33 mouse cellular contexts compared by ENCODE assay signal in the genomic region with DNA sequence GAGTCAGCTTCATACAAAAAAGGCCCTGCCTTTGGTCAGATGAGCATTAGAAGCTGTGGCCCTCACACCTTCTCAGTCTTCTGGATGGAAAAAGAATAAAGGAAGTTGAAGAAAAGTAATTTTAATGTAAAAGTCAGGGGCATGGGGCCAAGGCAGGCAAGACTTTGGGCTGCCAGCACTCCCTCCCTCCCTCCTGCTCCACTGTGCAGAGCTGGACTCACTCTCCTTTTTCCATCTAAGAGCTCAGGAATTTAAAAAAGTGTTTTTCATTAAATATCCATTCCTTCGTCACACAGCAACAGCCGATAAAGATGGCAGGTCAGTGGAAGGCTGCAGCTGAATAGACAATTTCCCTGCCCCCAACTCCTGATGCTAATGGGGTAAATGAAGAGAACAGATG.
A peak's percentile ranks its signal among the peaks of the same experiment; 100 is the strongest.
DNase-seq lines count a peak whose midpoint lies in the region; ATAC-seq and TF ChIP-seq lines count a peak whose summit lies in the region.
"Had no signal": no experiment of that assay in that cellular context is flagged by ENCODE, and none has a peak within 500 bp of the region (broad histone marks: within the 10 kb centered on the region; RNA-seq: fewer than 3 reads in every experiment).

No protein-coding gene starts in this region.

- DNase-seq in heart, adult 11 months: peak; percentile 44
- DNase-seq in lung, postnatal 0 days (ENCODE audit: low spot score): peak; percentile 18
- DNase-seq in lung, postnatal 10 days: no peak
- DNase-seq in layer of hippocampus, adult 9-10 months (ENCODE audit: low spot score): no peak
- DNase-seq in hindbrain, embryonic 11.5 days (ENCODE audit: low spot score): no peak
- DNase-seq: adrenal gland, postnatal 10 days; cerebellum, adult 11 months; cerebellum, adult 9-10 months; cerebellum, postnatal 36 days; embryo, embryonic 11 days; gastrocnemius, postnatal 36 days; heart, adult 2 months; kidney, adult 9 months; kidney, postnatal 10 days; layer of hippocampus, adult 9-11 months; right cerebral cortex, postnatal 4 days; thymus, adult 2 months; thymus, postnatal 4 days had no signal

- no peak overlapping the region for H3K4me2 ChIP-seq in heart, embryonic 12.5 days
- H3K4me2 ChIP-seq in lung, postnatal 0 days (replicated peaks; ENCODE audit: low read depth, low read length): no peak overlapping the region
- H3K4me2 ChIP-seq in limb, embryonic 12.5 days: no peak overlapping the region
- H3K4me2 ChIP-seq in hindbrain, embryonic 11.5 days (replicated peaks; ENCODE audit: low read depth, low read length): no peak overlapping the region
- H3K4me2 ChIP-seq: embryonic facial prominence, embryonic 13.5 days; forebrain, embryonic 12.5 days; heart, embryonic 15.5 days; hindbrain, embryonic 12.5 days; liver, embryonic 15.5 days; neural tube, embryonic 13.5 days had no signal

- H3K4me3 ChIP-seq in heart, embryonic 12.5 days: no peak overlapping the region
- no peak overlapping the region for H3K4me3 ChIP-seq in lung, postnatal 0 days (ENCODE audit: low read depth, low read length)
- no peak overlapping the region for H3K4me3 ChIP-seq in limb, embryonic 12.5 days (replicated peaks)
- no peak overlapping the region for H3K4me3 ChIP-seq in hindbrain, embryonic 11.5 days (ENCODE audit: low read depth, low read length)
- H3K4me3 ChIP-seq: embryonic facial prominence, embryonic 13.5 days; forebrain, embryonic 12.5 days; heart, adult 2 months; heart, embryonic 15.5 days; hindbrain, embryonic 12.5 days; liver, embryonic 15.5 days; midbrain, embryonic 10.5 days; myocyte; neural tube, embryonic 13.5 days had no signal

- H3K9me3 ChIP-seq in heart, embryonic 12.5 days (replicated peaks): no peaks in the 10 kb centered on the region
- H3K9me3 ChIP-seq in lung, postnatal 0 days (ENCODE audit: low read length): no peaks in the 10 kb centered on the region
- 0 out of 2 replicates have a peak, but pooled peaks cover 2% of the 10 kb centered on the region for H3K9me3 ChIP-seq in limb, embryonic 12.5 days
- no peaks in the 10 kb centered on the region for H3K9me3 ChIP-seq in hindbrain, embryonic 11.5 days (ENCODE audit: control insufficient read depth, low read length)
- H3K9me3 ChIP-seq: forebrain, embryonic 12.5 days; G1E; heart, embryonic 15.5 days; liver, embryonic 15.5 days had no signal

- no peaks in the 10 kb centered on the region for H3K4me1 ChIP-seq in heart, embryonic 12.5 days (replicated peaks)
- H3K4me1 ChIP-seq in lung, postnatal 0 days (ENCODE audit: insufficient read depth, low read depth, low read length): no peaks in the 10 kb centered on the region
- H3K4me1 ChIP-seq in limb, embryonic 12.5 days (replicated peaks): peaks cover 41% of the 10 kb centered on the region
- H3K4me1 ChIP-seq in hindbrain, embryonic 11.5 days (replicated peaks; ENCODE audit: control insufficient read depth, insufficient read depth, low read length): no peaks in the 10 kb centered on the region
- H3K4me1 ChIP-seq: heart, embryonic 15.5 days; hindbrain, embryonic 12.5 days; liver, embryonic 15.5 days had no signal

- TF ChIP-seq CTCF in lung, postnatal 0 days (IDR thresholded peaks at IDR 0.05): no peak

- 77% methylated on average over 2 of the region's 2 CpGs for WGBS in heart, embryonic 12.5 days
- 47% methylated on average over 2 of the region's 2 CpGs for WGBS in lung, postnatal 0 days
- WGBS in limb, embryonic 12.5 days: 23% methylated on average over 2 of the region's 2 CpGs
- 55% methylated on average over 2 of the region's 2 CpGs for WGBS in hindbrain, embryonic 11.5 days

- no peaks in the 10 kb centered on the region for H3K27me3 ChIP-seq in heart, embryonic 12.5 days (replicated peaks)
- no peaks in the 10 kb centered on the region for H3K27me3 ChIP-seq in lung, postnatal 0 days (replicated peaks; ENCODE audit: insufficient read depth, low read length)
- no peaks in the 10 kb centered on the region for H3K27me3 ChIP-seq in limb, embryonic 12.5 days
- H3K27me3 ChIP-seq in hindbrain, embryonic 11.5 days (ENCODE audit: control insufficient read depth, insufficient read depth, low read length): no peaks in the 10 kb centered on the region
- H3K27me3 ChIP-seq: embryonic facial prominence, embryonic 13.5 days; forebrain, embryonic 12.5 days; heart, embryonic 15.5 days; hindbrain, embryonic 12.5 days; liver, embryonic 15.5 days; neural tube, embryonic 13.5 days; Patski had no signal

- ATAC-seq in heart, embryonic 12.5 days (ENCODE audit: insufficient number of reproducible peaks, low FRiP score): no peak
- no peak for ATAC-seq in lung, postnatal 0 days
- no peak for ATAC-seq in limb, embryonic 12.5 days (ENCODE audit: insufficient number of reproducible peaks, insufficient read depth, low FRiP score, low TSS enrichment, low read depth)
- no peak for ATAC-seq in hindbrain, embryonic 11.5 days (ENCODE audit: low FRiP score)
- ATAC-seq: hindbrain, postnatal 0 days; intestine, postnatal 0 days; midbrain, embryonic 16.5 days; Patski had no signal

- no peak overlapping the region for H3K9ac ChIP-seq in heart, embryonic 12.5 days
- no peak overlapping the region for H3K9ac ChIP-seq in lung, postnatal 0 days (replicated peaks; ENCODE audit: low read depth)
- H3K9ac ChIP-seq in limb, embryonic 12.5 days (replicated peaks): no peak overlapping the region
- H3K9ac ChIP-seq in hindbrain, embryonic 11.5 days (ENCODE audit: low read depth, low read length): no peak overlapping the region
- H3K9ac ChIP-seq: embryonic facial prominence, embryonic 13.5 days; forebrain, embryonic 12.5 days; heart, embryonic 15.5 days; hindbrain, embryonic 12.5 days; liver, embryonic 15.5 days; neural tube, embryonic 13.5 days had no signal

- no peaks in the 10 kb centered on the region for H3K36me3 ChIP-seq in heart, embryonic 12.5 days
- H3K36me3 ChIP-seq in lung, postnatal 0 days (ENCODE audit: insufficient read depth, low read length): no peaks in the 10 kb centered on the region
- H3K36me3 ChIP-seq in limb, embryonic 12.5 days: no peaks in the 10 kb centered on the region
- no peaks in the 10 kb centered on the region for H3K36me3 ChIP-seq in hindbrain, embryonic 11.5 days (ENCODE audit: control insufficient read depth, insufficient read depth, low read length)
- H3K36me3 ChIP-seq: embryonic facial prominence, embryonic 13.5 days; forebrain, embryonic 12.5 days; G1E; heart, embryonic 15.5 days; hindbrain, embryonic 12.5 days; liver, embryonic 15.5 days; midbrain, embryonic 10.5 days; neural tube, embryonic 13.5 days had no signal

- H3K27ac ChIP-seq in heart, embryonic 12.5 days (ENCODE audit: poor library complexity, severe bottlenecking): no peak overlapping the region
- no peak overlapping the region for H3K27ac ChIP-seq in lung, postnatal 0 days (ENCODE audit: low read length)
- H3K27ac ChIP-seq in limb, embryonic 12.5 days: peak overlapping the region; percentile 84
- no peak overlapping the region for H3K27ac ChIP-seq in hindbrain, embryonic 11.5 days (ENCODE audit: low read depth, low read length)
- H3K27ac ChIP-seq: embryonic facial prominence, embryonic 13.5 days; forebrain, embryonic 12.5 days; heart, adult 2 months; heart, embryonic 15.5 days; hindbrain, postnatal 0 days; liver, embryonic 15.5 days; midbrain, embryonic 10.5 days; neural tube, embryonic 13.5 days had no signal

- TF ChIP-seq EP300 in lung, postnatal 0 days (IDR thresholded peaks at IDR 0.05): no peak

Comparison
In these comparisons a context has a peak if more than half of its experiments do, and no peak if none do; other contexts are left out.
1. DNase-seq: peak in heart, adult 11 months (single experiment) and lung, postnatal 0 days (single experiment); none in lung, postnatal 10 days (single experiment), layer of hippocampus, adult 9-10 months (single experiment) and hindbrain, embryonic 11.5 days (single experiment).